Mouse (Mus musculus) kidney, embryonic 14.5 days (tissue): ENCODE results near the gene Pex7. TPM values are rescaled to one million over a fixed set of nuclear protein-coding genes. Genes with fewer than 3 reads are reported as not detected.
A peak's percentile ranks its signal among the peaks of the same experiment; 100 is the strongest.

Experiments used
- ATAC-seq: fragments of 200-750 bp; cut with Nextera tagmentation; 2 replicates; pipeline ENCODE4 v1.8.0; 2017; ENCODE audit warnings: moderate number of reproducible peaks, mild to moderate bottlenecking, moderate TSS enrichment, moderate library complexity; ENCODE audit not compliant: low FRiP score, low TSS enrichment
- H3K27ac ChIP-seq: fragments of 300-500 bp; sonication (generic); 2 replicates; pipeline ENCODE4 v1.5.1; 2014; ENCODE audit warnings: low read depth, mild to moderate bottlenecking, low read length, moderate library complexity, mixed read lengths
- H3K27me3 ChIP-seq: fragments of 300-500 bp; sonication (generic); 2 replicates; pipeline ENCODE4 v1.6.1; 2014; ENCODE audit warnings: mild to moderate bottlenecking, low read length; ENCODE audit not compliant: control insufficient read depth, insufficient read depth
- H3K36me3 ChIP-seq: fragments of 300-500 bp; sonication (generic); 2 replicates; pipeline ENCODE4 v1.6.1; 2014; ENCODE audit warnings: low read length, mixed read lengths; ENCODE audit not compliant: control insufficient read depth, insufficient read depth
- H3K4me1 ChIP-seq: fragments of 300-500 bp; sonication (generic); 2 replicates; pipeline ENCODE4 v1.6.1; 2014; ENCODE audit warnings: low read length, mixed read lengths; ENCODE audit not compliant: control insufficient read depth, insufficient read depth
- H3K4me2 ChIP-seq: fragments of 300-500 bp; sonication (generic); replicated peaks from 2 replicates; pipeline ENCODE4 v1.6.1; 2014; ENCODE audit warnings: low read depth, mild to moderate bottlenecking, low read length
- H3K4me3 ChIP-seq: fragments of 300-500 bp; sonication (generic); 2 replicates; pipeline ENCODE4 v1.5.1; 2014; ENCODE audit warnings: mild to moderate bottlenecking, low read length
- H3K9ac ChIP-seq: fragments of 300-500 bp; sonication (generic); 2 replicates; pipeline ENCODE4 v1.6.1; 2014; ENCODE audit warnings: low read depth, mild to moderate bottlenecking, low read length, moderate library complexity
- H3K9me3 ChIP-seq: fragments of 300-500 bp; sonication (generic); 2 replicates; pipeline ENCODE4 v1.6.1; 2016; ENCODE audit warnings: low read length; ENCODE audit not compliant: control insufficient read depth
- WGBS: fragments of 180-500 bp; shearing (Covaris S2); extraction: QIAGEN DNeasy Blood & Tissue Kit; methylation state at CpG from one replicate; pipeline ENCODE4 v1.1.7; 2014; 5-methylcytosine and 5-hydroxymethylcytosine counted together
- polyA plus RNA-seq: library from polyadenylated mRNA; unstranded; fragments of >200 nt; fragmentation: Nextera tagmentation; extraction: Ambion mirVana; gene quantifications from 2 replicates; pipeline ENCODE4 v1.2.1, GENCODE M21; 2014

The Pex7 gene
- polyA plus RNA-seq, 1 experiment from 2014 or later = 45.4 TPM

DNA sequence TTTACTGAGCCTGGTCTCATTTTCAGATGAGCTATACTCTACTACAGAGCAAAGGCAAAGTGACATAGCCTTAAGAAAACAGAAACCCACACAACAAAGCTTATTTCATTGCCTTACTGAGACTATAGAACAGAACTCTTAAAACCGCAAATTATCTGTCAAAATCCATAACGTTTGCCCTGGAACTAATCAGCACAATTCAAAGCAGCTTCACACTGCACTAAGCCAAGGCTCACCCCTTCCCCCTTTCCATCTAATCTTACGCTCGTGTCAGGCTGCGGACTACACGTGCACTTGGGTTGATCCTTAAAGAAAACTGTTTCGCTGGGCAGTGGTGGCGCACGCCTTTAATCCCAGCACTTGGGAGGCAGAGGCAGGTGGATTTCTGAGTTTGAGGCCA lies 29.8 kb downstream of the Pex7 start:
- Histone ChIP-seq H3K4me1 (no peaks in the 10 kb centered on the region), H3K36me3 (no peaks in the 10 kb centered on the region; the same call in 1 of the 2 replicates), H3K9me3 (no peaks in the 10 kb centered on the region), H3K27ac (no peak overlapping the region), H3K27me3 (no peaks in the 10 kb centered on the region), H3K4me2 (no peak overlapping the region), H3K9ac (no peak overlapping the region), H3K4me3 (no peak overlapping the region)
- no peak for ATAC-seq
- 87% methylated on average over 9 of the region's 9 CpGs for WGBS

DNA sequence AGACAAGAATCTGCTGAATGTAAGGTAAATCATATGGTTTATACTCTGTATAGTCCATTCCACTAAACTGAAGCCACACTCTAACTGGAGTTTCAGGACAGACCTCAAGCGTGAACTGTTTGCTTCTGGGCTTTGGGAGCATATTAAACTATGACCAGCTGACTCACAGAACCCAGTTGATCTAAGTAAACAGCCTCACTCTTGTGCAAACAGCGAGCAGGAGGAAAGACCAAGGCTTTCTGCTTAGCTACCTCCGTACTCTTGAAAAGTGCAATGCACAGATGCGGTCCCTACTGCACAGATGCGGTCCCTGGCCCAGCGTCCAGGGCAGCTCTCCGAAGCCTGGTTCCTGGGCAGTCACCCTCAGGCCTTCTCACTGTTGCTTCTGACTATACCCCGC lies 30.2 kb downstream of the Pex7 start:
- H3K27ac ChIP-seq = no peak overlapping the region
- 89% methylated on average over 8 of the region's 8 CpGs for WGBS
- no peak for ATAC-seq

DNA sequence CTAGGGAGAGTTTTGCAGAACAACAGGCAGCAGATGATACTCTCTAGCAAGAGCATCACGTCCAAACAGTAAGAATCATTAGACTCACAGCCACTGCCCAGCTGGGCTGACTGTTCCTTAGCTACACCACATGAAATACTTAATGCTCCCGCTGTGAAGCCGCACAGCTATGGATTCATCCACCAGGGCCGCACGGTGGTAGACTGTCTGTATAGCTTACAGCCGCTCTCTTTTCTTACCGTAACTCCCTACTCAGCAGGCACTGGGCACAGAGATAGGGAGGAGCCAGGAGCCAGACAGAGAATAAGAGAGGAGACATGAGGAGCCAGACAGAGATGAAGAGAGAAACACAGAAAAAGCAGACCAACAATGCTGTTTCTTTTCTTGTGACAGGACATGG lies 30.8 kb downstream of the Pex7 start:
- Histone ChIP-seq H3K4me1 (no peaks in the 10 kb centered on the region), H3K36me3 (no peaks in the 10 kb centered on the region; the same call in 1 of the 2 replicates), H3K9ac (no peak overlapping the region), H3K9me3 (no peaks in the 10 kb centered on the region), H3K4me2 (no peak overlapping the region), H3K4me3 (no peak overlapping the region), H3K27ac (no peak overlapping the region), H3K27me3 (no peaks in the 10 kb centered on the region)
- no peak for ATAC-seq
- WGBS = 80% methylated on average over 7 of the region's 7 CpGs

More for the DNA sequence above, 30.2 kb downstream of the Pex7 start:
- Histone ChIP-seq H3K4me1 (no peaks in the 10 kb centered on the region), H3K27me3 (no peaks in the 10 kb centered on the region), H3K4me3 (no peak overlapping the region), H3K9me3 (no peaks in the 10 kb centered on the region), H3K36me3 (no peaks in the 10 kb centered on the region; the same call in 1 of the 2 replicates), H3K9ac (no peak overlapping the region), H3K4me2 (no peak overlapping the region)

DNA sequence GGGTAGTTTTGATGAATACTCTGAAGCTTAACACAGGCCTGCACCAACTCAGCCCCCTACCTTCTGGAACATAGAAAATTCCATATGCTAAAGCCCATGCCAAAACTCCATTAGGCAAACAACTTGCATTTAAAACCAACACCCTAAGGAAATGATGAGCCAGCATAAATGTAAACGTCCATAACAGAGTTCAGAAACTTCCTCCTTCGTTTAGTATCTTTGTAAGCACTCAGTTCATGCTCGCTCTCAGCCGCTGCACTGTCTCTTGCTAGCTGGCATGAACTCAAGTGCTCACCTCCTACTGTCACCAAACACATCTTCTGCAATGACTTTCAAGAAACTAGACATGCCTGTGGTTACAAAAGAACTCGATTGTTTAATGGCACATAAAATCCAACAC lies 32.1 kb downstream of the Pex7 start:
- Histone ChIP-seq H3K9ac (no peak overlapping the region), H3K4me2 (no peak overlapping the region), H3K27ac (no peak overlapping the region), H3K36me3 (no peaks in the 10 kb centered on the region; the same call in 1 of the 2 replicates), H3K27me3 (no peaks in the 10 kb centered on the region), H3K4me1 (no peaks in the 10 kb centered on the region), H3K9me3 (no peaks in the 10 kb centered on the region), H3K4me3 (no peak overlapping the region)
- 88% methylated on average over 5 of the region's 5 CpGs for WGBS
- ATAC-seq = no peak

DNA sequence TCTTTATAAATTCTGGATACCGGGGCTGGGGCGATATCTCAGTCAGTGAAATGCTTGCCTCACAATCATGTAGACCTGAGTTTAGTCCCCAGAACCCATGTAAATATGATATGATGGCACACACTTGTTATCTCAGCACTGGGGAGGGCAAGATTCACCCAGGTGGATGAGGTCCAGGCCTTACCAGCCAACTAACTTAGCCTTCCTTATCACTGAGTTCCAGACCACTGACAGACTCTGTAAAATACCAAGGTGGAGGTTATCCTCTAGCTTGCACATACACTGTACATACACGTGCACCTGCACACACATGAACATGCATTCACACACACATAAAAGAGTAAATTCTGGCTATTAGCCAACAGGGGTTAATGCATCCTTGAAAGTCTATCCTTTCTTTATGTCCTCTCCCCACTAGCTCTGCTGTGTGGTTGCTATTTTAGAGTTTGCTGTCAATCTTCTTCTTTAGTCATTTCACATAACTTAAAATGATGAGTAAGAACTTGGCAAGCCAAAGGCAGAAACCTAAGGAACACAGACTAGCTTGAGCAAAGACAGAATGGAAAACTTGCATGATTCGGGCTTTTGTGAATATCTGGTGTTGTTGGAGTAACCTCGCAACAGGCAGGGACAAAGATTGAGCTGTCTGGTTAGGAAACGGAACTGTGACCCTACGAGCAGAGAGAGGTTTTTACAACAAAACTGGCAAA lies 51.7 kb downstream of the Pex7 start:
- 90% methylated on average over 7 of the region's 7 CpGs for WGBS

DNA sequence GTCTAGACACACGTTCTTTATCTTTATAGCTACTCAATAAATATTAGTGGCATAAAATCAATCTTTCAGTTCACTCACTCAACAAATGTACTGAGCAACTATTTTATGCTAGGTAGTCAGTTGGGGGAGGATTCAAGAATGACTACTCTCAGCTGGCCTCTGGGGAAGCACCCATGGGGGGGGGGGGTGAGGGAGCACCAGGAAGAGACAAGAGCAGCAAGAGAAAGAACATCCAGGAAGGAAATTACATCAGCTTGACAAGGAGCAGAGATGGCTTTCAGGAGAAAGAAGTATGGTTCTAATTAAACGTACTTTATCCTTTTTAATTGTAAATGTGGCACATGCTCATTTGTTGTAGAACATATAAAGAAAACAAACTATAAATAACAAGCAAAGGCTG lies 53.9 kb downstream of the Pex7 start:
- Histone ChIP-seq H3K36me3 (no peaks in the 10 kb centered on the region), H3K27me3 (peaks cover 46% of the 10 kb centered on the region), H3K4me2 (no peak overlapping the region), H3K9me3 (no peaks in the 10 kb centered on the region), H3K9ac (no peak overlapping the region), H3K4me1 (peaks cover 16% of the 10 kb centered on the region; the same call in 1 of the 2 replicates), H3K27ac (no peak overlapping the region), H3K4me3 (no peak overlapping the region)
- ATAC-seq = no peak
- 37% methylated on average over 2 of the region's 2 CpGs for WGBS

More for the DNA sequence above, 51.7 kb downstream of the Pex7 start:
- no peak overlapping the region for H3K27ac ChIP-seq
- H3K4me2 ChIP-seq = no peak overlapping the region
- ATAC-seq = no peak
- H3K36me3 ChIP-seq = no peaks in the 10 kb centered on the region
- H3K27me3 ChIP-seq = peaks cover 26% of the 10 kb centered on the region
- no peaks in the 10 kb centered on the region for H3K9me3 ChIP-seq
- H3K4me3 ChIP-seq = no peak overlapping the region
- H3K4me1 ChIP-seq = peaks cover 7% of the 10 kb centered on the region; the same call in 1 of the 2 replicates
- no peak overlapping the region for H3K9ac ChIP-seq

DNA sequence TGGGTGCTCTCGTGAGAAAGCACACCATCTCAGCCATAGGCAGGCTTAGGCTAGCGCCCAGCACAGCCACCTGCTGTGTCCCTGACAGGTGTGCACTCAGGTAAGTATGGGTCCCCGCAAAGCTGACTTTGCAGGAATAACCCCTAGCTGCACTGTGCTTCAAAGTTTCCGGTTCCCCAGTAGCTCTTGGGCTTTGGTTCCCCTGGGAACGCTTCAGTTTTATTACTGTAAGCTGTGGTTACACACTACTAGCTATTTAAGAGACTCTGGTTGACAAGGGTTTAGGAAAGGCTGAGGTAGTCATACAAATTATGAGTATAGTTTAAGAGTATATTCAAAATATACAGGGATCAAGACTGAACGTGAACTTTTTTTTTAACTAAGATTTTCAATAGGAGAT lies 54.7 kb downstream of the Pex7 start:
- H3K36me3 ChIP-seq = no peaks in the 10 kb centered on the region
- no peak for ATAC-seq
- WGBS = 21% methylated on average over 6 of the region's 6 CpGs
- H3K9ac ChIP-seq = no peak overlapping the region
- no peak overlapping the region for H3K4me2 ChIP-seq
- peaks cover 50% of the 10 kb centered on the region for H3K27me3 ChIP-seq
- no peak overlapping the region for H3K27ac ChIP-seq
- H3K9me3 ChIP-seq = no peaks in the 10 kb centered on the region
- H3K4me1 ChIP-seq = peaks cover 16% of the 10 kb centered on the region; the same call in 1 of the 2 replicates
- no peak overlapping the region for H3K4me3 ChIP-seq

DNA sequence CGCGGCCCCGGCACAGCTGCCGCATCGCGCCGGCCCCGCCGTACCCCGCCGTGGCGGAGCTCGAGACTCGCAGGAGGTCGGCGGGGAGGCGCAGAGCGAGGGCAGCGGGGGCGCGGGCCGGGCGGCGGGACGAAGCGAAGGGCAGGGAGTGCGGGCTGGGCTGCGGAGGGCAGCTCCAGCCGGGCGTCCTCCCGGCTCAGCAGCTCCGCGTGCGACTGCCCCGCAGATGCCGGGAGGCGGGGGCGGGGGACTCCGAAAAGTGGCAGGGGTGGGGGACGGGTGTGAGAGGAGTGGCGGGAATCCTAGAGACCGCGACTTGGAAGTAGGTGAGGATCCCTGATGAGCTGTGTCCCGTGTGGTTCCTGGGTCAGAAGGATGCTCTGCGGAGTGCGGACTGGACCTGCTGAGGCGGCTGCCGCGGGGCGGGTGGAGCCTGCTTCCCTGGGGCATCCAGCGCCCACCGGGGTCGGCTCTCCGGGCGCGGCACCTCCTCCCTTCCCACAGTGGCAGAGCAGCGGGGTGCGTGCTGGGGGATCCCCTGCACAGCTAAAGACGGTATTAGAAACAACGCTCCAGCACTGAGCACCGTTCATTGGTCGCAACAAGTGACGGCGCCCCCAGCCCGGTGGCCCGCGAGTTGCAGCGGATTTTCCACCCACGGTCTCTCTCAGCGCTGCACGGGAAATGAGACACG lies 56.3 kb downstream of the Pex7 start, which contains the start of gene Slc35d3:
Slc35d3 (minus strand) TSS at position 462 of the 694 bp plus-strand sequence.
- H3K36me3 ChIP-seq = no peaks in the 10 kb centered on the region
- no peaks in the 10 kb centered on the region for H3K9me3 ChIP-seq
- H3K4me1 ChIP-seq = peaks cover 16% of the 10 kb centered on the region; the same call in 1 of the 2 replicates
- WGBS = 1% methylated on average over 69 of the region's 72 CpGs
- peak within 1 kb of the TSS; percentile 100 for H3K4me2 ChIP-seq
- H3K27me3 ChIP-seq = peaks cover 50% of the 10 kb centered on the region
- ATAC-seq = peak; percentile 51
- peak within 1 kb of the TSS; percentile 57 for H3K4me3 ChIP-seq
- no peak within 1 kb of the TSS for H3K27ac ChIP-seq
- H3K9ac ChIP-seq = peak within 1 kb of the TSS; percentile 42

DNA sequence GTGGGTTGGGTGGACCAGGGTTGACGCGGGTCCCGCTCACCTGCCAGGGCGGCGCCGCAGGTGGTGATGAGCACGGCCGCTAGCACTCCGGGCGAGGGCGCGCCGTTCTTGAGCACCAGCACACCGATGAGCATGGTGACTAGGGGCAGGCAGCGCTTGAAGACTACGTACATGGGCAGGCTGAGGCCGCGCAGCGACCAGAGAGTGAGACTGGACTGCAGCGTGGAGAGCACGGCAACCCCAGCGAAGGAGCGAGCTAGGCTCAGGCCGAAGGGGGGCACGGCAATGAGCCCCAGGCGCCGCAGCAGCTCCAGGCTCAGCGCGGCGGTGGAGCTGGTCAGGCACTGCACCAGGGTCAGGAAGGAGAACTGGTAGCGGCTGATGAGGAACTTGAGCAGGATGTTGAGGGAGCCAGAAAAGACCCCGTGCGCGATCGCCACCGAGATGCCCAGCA lies 56.9 kb downstream of the Pex7 start:
- peaks cover 50% of the 10 kb centered on the region for H3K27me3 ChIP-seq
- H3K9me3 ChIP-seq = no peaks in the 10 kb centered on the region
- ATAC-seq = peak; percentile 48

More for the DNA sequence above, 56.9 kb downstream of the Pex7 start:
- 1% methylated on average over 33 of the region's 36 CpGs for WGBS
- no peak overlapping the region for H3K27ac ChIP-seq
- H3K9ac ChIP-seq = peak overlapping the region; percentile 42
- H3K36me3 ChIP-seq = no peaks in the 10 kb centered on the region
- H3K4me1 ChIP-seq = peaks cover 16% of the 10 kb centered on the region; the same call in 1 of the 2 replicates
- H3K4me2 ChIP-seq = peak overlapping the region; percentile 100
- peak overlapping the region; percentile 57 for H3K4me3 ChIP-seq
